Mouse (Mus musculus) frontal cortex, postnatal 25 days (tissue): Measurements from ENCODE around the gene Zcrb1.

Experiments
- DNase-seq, 2 experiments: peaks; one replicate each; pipeline ENCODE4 v3.0.0; 2022; ENCODE audit warnings: low spot score in 2 of 2

The Zcrb1 gene

DNA sequence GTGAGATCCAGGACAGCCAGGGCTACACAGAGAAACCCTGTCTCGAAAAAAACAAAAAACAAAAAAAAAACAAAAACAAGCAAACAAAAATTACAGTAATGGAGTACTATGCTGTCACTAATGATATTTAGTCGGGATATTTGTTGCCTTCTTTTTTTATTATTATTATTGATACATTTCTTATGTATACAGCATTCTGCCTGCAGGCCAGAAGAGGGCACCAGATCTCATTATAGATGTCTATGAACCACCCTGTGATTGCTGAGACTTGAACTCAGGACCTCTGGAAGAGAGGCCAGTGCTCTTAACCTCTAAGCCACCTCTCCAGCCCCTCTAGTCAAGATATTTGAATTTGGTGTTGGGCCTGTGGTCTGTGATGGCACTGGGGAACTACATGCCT is 26.3 kb downstream of the Zcrb1 start:
- DNase-seq, result no peak

DNA sequence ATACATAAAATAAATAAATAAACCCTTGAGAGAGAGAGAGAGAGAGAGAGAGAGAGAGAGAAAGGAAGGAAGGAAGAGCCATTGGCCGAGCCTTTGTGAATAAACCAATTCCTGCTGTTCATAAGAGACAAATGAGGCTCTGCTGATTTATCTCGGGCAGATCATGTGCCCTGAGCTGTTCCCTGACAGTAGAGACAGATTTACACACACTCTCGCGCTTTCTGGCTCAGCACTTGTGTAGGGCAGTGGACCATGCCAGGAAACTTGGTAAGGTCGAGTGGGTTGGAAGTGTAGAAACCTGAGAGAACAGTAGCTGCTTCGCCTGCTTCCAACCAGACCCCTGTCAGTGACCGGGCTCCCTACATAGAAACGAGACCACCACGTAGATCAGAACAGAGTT is 29.6 kb downstream of the Zcrb1 start:
- no peak for DNase-seq

DNA sequence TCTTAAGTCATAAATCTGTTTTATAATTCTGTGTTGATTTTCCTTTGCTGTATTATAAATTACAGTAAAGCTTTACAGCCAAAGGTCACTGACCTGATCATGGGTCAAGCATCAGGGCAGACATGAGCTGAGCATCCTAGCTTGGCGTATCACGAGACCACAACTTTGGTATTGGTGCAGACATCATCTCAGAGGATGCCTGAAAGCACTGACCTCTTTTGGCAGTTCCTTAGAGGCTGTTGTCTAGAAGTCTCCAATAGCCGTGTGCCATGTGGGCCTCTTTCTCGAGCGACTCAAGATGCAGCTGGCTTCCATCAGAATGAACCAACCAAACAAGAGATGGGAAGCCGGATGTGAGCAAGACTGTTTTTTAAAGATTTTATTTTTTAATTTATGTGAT is 32.6 kb downstream of the Zcrb1 start:
- no peak for DNase-seq

DNA sequence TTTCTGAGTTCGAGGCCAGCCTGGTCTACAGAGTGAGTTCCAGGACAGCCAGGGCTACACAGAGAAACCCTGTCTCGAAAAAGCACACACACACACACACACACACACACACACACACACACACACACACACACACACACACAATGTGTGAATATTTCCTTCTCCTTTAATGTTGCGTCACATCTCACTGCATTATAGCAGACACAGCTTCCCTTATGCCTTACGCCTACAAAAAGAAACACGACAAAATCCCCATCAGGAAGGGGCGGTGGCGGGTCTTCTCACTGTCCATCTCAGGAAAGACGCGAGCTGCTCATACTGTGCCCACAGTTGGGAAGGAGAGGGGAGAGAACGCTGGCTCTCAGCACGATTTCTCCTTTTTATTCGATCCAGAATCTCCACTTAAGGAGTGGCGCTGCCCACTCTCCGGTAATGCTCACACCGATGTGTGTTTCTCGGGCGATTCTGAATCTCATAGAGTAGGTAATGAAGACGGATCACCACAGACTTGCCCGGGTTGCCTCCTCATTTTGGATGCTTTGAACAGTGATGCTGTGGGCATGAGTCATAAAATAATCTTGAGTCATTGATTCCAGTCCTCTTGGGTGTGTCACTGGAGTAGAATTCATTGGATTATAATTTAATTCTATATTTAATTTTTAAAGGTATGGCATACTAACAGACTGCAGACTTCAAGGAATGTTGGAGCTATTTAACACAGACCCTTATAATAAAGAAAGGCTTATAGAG is 39.6 kb downstream of the Zcrb1 start:
- no peak for DNase-seq

DNA sequence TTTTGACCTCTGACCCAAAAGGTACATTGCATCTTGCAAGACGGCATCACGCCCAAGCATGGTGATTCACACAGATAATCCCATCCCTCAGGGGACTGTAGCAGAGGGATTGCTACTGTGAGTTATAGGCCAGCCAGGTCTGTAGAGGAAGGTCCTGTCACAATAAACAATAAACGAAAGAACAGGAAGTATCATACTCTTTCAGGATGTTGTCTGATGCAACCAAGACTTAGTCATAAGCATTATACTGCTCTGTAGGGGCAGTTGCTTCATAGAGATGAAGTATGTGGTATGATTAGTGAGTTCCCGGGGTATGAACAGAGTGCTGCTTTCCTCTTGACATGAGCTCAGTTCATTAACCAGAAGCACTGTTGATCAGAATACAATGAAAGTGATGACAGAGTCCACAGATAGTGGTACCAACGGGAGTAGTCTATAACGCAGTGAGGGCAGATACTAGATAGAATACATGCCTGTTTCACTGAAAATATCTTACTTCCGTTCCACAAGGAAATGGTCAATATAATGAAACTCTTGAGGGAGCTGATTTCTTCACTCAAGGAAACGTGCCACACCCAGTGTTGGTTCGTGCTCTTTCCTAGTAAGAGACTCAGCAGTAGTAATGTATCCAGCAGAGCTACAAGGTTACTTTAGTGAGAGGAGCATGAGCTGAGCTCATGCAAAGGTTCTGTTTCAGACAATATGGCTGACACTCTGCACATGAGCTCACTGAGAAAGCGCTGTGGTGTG is 57.3 kb downstream of the Zcrb1 start:
- DNase-seq, result no peak

DNA sequence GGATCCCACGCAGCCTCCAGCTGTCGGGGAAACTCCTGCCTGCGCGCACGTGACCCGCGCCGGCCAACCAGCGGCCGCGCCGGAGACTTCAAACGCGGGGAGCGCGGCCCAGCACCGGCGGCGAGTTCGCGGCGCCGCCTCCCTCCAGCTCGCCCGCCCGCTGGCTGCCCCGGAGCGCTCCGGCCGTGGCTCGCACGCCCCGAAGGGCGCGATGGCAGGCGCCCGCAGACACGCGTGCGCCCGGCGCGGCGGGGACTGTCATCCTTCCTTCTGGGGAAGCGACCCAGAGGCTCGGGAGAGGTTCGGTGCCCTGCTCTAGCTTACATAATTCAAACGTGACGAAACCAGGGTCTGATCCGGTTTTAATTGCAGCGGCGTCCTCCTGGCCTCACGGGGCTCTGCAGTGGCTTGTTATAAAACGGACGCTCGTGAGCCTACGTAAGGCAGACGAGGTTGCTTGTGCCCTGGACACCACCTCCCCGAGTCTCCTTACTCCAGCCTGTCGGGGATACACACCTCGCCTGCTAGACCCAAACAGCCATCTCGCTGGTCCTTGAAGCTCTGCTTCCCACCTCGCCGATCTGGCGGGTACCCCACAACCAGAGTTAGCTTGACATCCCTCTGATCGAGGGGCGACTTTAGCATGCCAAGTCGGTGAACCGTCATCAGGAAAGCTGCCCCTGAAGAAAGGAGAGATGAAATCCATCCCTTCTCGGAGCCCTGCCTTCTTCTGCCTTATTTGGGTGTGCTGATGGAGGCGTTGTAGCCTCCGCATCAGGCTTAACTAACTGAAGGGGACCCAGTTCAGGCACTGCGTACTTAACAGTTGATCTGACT is 61.0 kb downstream of the Zcrb1 start, which contains the start of gene Yaf2:
TSS of gene Yaf2 (minus strand) at position 11 of the 837 bp plus-strand sequence.
- DNase-seq, result peak; percentile 64 to 67

DNA sequence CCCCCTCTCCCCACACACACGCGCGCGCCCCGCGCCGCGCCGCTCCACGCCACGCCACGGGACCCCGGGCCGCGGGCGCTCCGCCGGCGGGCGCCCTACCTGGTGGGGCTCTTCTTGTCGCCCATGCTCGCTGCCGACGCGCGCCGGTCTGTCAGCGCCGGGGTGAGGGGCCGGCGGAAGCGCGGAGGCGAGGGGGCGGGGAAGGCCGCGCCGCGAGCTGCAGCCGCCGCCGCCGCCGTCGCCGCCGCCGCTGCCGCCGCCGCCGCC is 61.5 kb downstream of the Zcrb1 start:
- no peak for DNase-seq
